8 mouse cellular contexts compared by ENCODE assay signal in genomic region chr11:73024236-73024904, GRCm38 (mm10). TPM values are rescaled to one million over a fixed set of nuclear protein-coding genes. Genes with fewer than 3 reads are reported as not detected.
A peak's percentile ranks its signal among the peaks of the same experiment; 100 is the strongest.
DNase-seq lines count a peak whose midpoint lies in the region; ATAC-seq lines count a peak whose summit lies in the region.

No protein-coding gene starts in this region.

- peak; percentile 26 for DNase-seq in thymus, postnatal 4 days
- no peak for DNase-seq in thymus, adult 18-20 months
- peak; percentile 29 for DNase-seq in heart, postnatal 4 days
- DNase-seq in spleen, adult 18-20 months: peak; percentile 44 to 48
- DNase-seq in cerebellum, adult 18-20 months: no peak
- no peak for DNase-seq in embryo, embryonic 9.5 days (ENCODE audit: extremely low spot score)
- DNase-seq in layer of hippocampus, adult 9-10 months (ENCODE audit: low spot score): no peak

- no peak overlapping the region for H3K4me3 ChIP-seq in liver, embryonic 16.5 days (ENCODE audit: low read depth, low read length)

- peaks cover 20% of the 10 kb centered on the region for H3K27me3 ChIP-seq in liver, embryonic 16.5 days (ENCODE audit: control insufficient read depth, insufficient read depth, low read depth, low read length)

- H3K36me3 ChIP-seq in liver, embryonic 16.5 days (ENCODE audit: control insufficient read depth, insufficient read depth): no peaks in the 10 kb centered on the region

- H3K27ac ChIP-seq in liver, embryonic 16.5 days (ENCODE audit: low read length): no peak overlapping the region

- H3K9ac ChIP-seq in liver, embryonic 16.5 days (ENCODE audit: low read depth, low read length): no peak overlapping the region

- ATAC-seq in liver, embryonic 16.5 days (ENCODE audit: low read depth): peak; percentile 52; the same call in 1 of the 2 replicates

- peak overlapping the region; percentile 28; the same call in 1 of the 2 replicates for H3K4me2 ChIP-seq in liver, embryonic 16.5 days (ENCODE audit: low read depth, low read length)

- H3K9me3 ChIP-seq in liver, embryonic 16.5 days (replicated peaks; ENCODE audit: control insufficient read depth, low read length): no peaks in the 10 kb centered on the region

- H3K4me1 ChIP-seq in liver, embryonic 16.5 days (ENCODE audit: control insufficient read depth, low read depth, low read length): peaks cover 2% of the 10 kb centered on the region

- WGBS in liver, embryonic 16.5 days (ENCODE audit: insufficient replicate concordance): 15% methylated on average over 7 of the region's 7 CpGs

RNA-seq across cellular contexts. Expression of gene Camkk1, which starts 5.6 kb away (rescaled TPM):
- total RNA-seq in heart, postnatal 4 days (2021): under 1 TPM; 0.81 to 0.97 TPM
- polyA plus RNA-seq in liver, embryonic 16.5 days (2015; fragmentation: Nextera tagmentation; extraction: Ambion mirVana): 0.76 and 0.86 TPM in 2 replicates

RNA-seq across cellular contexts. Expression of gene Ncbp3, which starts 23.2 kb away (rescaled TPM):
- total RNA-seq in heart, postnatal 4 days (2021): 10 to 100 TPM; 12.0 to 12.2 TPM
- 4.2 and 4.3 TPM in 2 replicates for polyA plus RNA-seq in liver, embryonic 16.5 days (2015; fragmentation: Nextera tagmentation; extraction: Ambion mirVana)

RNA-seq across cellular contexts. Expression of gene P2rx1, which starts 25.5 kb away (rescaled TPM):
- under 1 TPM; 0.71 to 0.77 TPM for total RNA-seq in heart, postnatal 4 days (2021)
- 5.5 and 6.6 TPM in 2 replicates for polyA plus RNA-seq in liver, embryonic 16.5 days (2015; fragmentation: Nextera tagmentation; extraction: Ambion mirVana)

Comparison
In these comparisons a context has a peak if more than half of its experiments do, and no peak if none do; other contexts are left out.
1. DNase-seq: peak in thymus, postnatal 4 days (single experiment), heart, postnatal 4 days (single experiment) and spleen, adult 18-20 months (2 of 2); none in thymus, adult 18-20 months (0 of 2), cerebellum, adult 18-20 months (0 of 2), embryo, embryonic 9.5 days (single experiment) and layer of hippocampus, adult 9-10 months (single experiment).